Mouse (Mus musculus) spleen, postnatal 36 days (tissue): ENCODE data around the gene Keg1.

ENCODE experiments used
- DNase-seq, 2 experiments: peaks; one replicate each; pipeline ENCODE4 v3.0.0; 2022; ENCODE audit warnings: low spot score in 2 of 2, mixed read lengths in 1 of 2

Keg1 gene

GRCm38 (mm10) chr19:12762212-12763130 lies 66.9 kb downstream of the Keg1 start:
- DNase-seq: peak; percentile 3 to 17

- DNase-seq: no peak
Measured at GRCm38 (mm10) chr19:12765308-12765707, 69.7 kb downstream of the Keg1 start, which contains the start of gene Cntf. Gene Cntf, minus strand, starts transcription at chr19:12765632.
